In the genomic region with DNA sequence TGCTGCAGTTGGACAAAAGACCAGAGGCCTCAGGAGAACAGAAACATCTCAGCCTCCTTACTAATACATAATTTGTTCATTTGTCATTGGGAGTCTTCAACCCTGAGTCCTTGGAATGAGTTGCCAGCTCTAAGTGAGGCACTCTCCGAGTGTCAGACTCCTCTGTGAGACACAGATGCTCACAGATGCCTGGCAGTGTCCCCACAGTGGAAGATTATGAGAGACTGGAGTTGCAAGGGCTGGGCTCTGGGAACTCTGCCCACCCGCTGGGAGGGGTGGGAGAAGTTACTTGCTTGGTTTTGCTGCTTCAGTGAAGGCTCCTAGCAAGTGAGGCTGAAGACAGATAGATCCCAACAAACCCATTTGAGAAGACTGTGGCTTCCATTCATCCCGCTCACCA, we compare ENCODE assay signal across 10 mouse cellular contexts. TPM values are rescaled to one million over a fixed set of nuclear protein-coding genes. Genes with fewer than 3 reads are reported as not detected.
DNase-seq lines count a peak whose midpoint lies in the region; ATAC-seq and TF ChIP-seq lines count a peak whose summit lies in the region.
"Had no signal": no experiment of that assay in that cellular context is flagged by ENCODE, and none has a peak within 500 bp of the region (broad histone marks: within the 10 kb centered on the region; RNA-seq: fewer than 3 reads in every experiment).

No protein-coding gene starts in this region.

- H3K36me3 ChIP-seq in hindbrain, embryonic 16.5 days (ENCODE audit: control insufficient read depth, insufficient read depth, low read length): no peaks in the 10 kb centered on the region
- no peaks in the 10 kb centered on the region for H3K36me3 ChIP-seq in hindbrain, embryonic 14.5 days (replicated peaks; ENCODE audit: control insufficient read depth, insufficient read depth)
- H3K36me3 ChIP-seq: neural tube, embryonic 12.5 days had no signal

- H3K27ac ChIP-seq in hindbrain, embryonic 16.5 days (ENCODE audit: low read depth, low read length): peak overlapping the region; percentile 14; the same call in 1 of the 2 replicates
- no peak overlapping the region for H3K27ac ChIP-seq in hindbrain, embryonic 14.5 days
- H3K27ac ChIP-seq in gastrocnemius, adult 2 months: no peak overlapping the region
- H3K27ac ChIP-seq: neural tube, embryonic 12.5 days had no signal

- H3K27me3 ChIP-seq in hindbrain, embryonic 16.5 days (replicated peaks; ENCODE audit: control insufficient read depth, insufficient read depth, low read length): no peaks in the 10 kb centered on the region; the same call in 1 of the 2 replicates
- H3K27me3 ChIP-seq in hindbrain, embryonic 14.5 days (ENCODE audit: control insufficient read depth, insufficient read depth, low read length): no peaks in the 10 kb centered on the region

- DNase-seq in hindbrain, embryonic 14.5 days (ENCODE audit: low spot score): no peak
- DNase-seq in urinary bladder, postnatal 25 days (ENCODE audit: low spot score): peak; percentile 38
- no peak for DNase-seq in urinary bladder, postnatal 36 days (ENCODE audit: low spot score in 2 of 2)
- peak; percentile 74 for DNase-seq in gastrocnemius, adult 2 months
- DNase-seq in layer of hippocampus, adult 9-11 months: no peak
- DNase-seq in kidney, adult 9 months: no peak
- DNase-seq: kidney, adult 11 months had no signal

- H3K9ac ChIP-seq in hindbrain, embryonic 16.5 days (ENCODE audit: low read depth, low read length): no peak overlapping the region
- H3K9ac ChIP-seq in hindbrain, embryonic 14.5 days: no peak overlapping the region
- H3K9ac ChIP-seq: neural tube, embryonic 12.5 days had no signal

- no peak for TF ChIP-seq CTCF in gastrocnemius, adult 2 months (IDR thresholded peaks at IDR 0.05)

- H3K4me1 ChIP-seq in hindbrain, embryonic 16.5 days (ENCODE audit: control insufficient read depth, insufficient read depth, low read depth, low read length): peaks cover 37% of the 10 kb centered on the region
- peaks cover 43% of the 10 kb centered on the region for H3K4me1 ChIP-seq in hindbrain, embryonic 14.5 days (replicated peaks; ENCODE audit: control insufficient read depth, insufficient read depth, low read length)

- intact Hi-C loops in gastrocnemius, adult 2 months (cut with DNase I): no loop called here

- H3K4me2 ChIP-seq in hindbrain, embryonic 16.5 days (ENCODE audit: low read length): no peak overlapping the region
- H3K4me2 ChIP-seq in hindbrain, embryonic 14.5 days (replicated peaks): no peak overlapping the region
- H3K4me2 ChIP-seq: neural tube, embryonic 12.5 days had no signal

- no peak overlapping the region for H3K4me3 ChIP-seq in hindbrain, embryonic 16.5 days (ENCODE audit: low read length)
- H3K4me3 ChIP-seq in hindbrain, embryonic 14.5 days (replicated peaks; ENCODE audit: low read length): no peak overlapping the region
- H3K4me3 ChIP-seq in gastrocnemius, adult 2 months: no peak overlapping the region
- H3K4me3 ChIP-seq: neural tube, embryonic 12.5 days had no signal

- ATAC-seq in hindbrain, embryonic 16.5 days: no peak
- no peak for ATAC-seq in hindbrain, embryonic 14.5 days (ENCODE audit: low FRiP score)

- no peaks in the 10 kb centered on the region for H3K9me3 ChIP-seq in hindbrain, embryonic 16.5 days (ENCODE audit: control insufficient read depth, low read length)
- H3K9me3 ChIP-seq in hindbrain, embryonic 14.5 days (ENCODE audit: control insufficient read depth, low read length): no peaks in the 10 kb centered on the region
- H3K9me3 ChIP-seq: neural tube, embryonic 12.5 days had no signal

- 65% methylated on average over 3 of the region's 3 CpGs for WGBS in hindbrain, embryonic 16.5 days
- 59% methylated on average over 3 of the region's 3 CpGs for WGBS in hindbrain, embryonic 14.5 days

RNA-seq across cellular contexts. Expression of a gene that starts 2.4 kb away (rescaled TPM):
- polyA plus RNA-seq in hindbrain, embryonic 16.5 days (2015; fragmentation: Nextera tagmentation; extraction: Ambion mirVana): 8.3 and 10.0 TPM in 2 replicates
- polyA plus RNA-seq in hindbrain, embryonic 14.5 days (2014; fragmentation: Nextera tagmentation; extraction: Ambion mirVana): 8.5 and 10.4 TPM in 2 replicates
- under 1 TPM; 0.13 to 0.31 TPM for total RNA-seq in gastrocnemius, adult 2 months (2021)
- total RNA-seq: MEL had no signal

RNA-seq across cellular contexts. Expression of a gene that starts 19.9 kb away (rescaled TPM):
- polyA plus RNA-seq in hindbrain, embryonic 16.5 days (2015; fragmentation: Nextera tagmentation; extraction: Ambion mirVana): 11.1 and 12.8 TPM in 2 replicates
- 10.7 and 14.0 TPM in 2 replicates for polyA plus RNA-seq in hindbrain, embryonic 14.5 days (2014; fragmentation: Nextera tagmentation; extraction: Ambion mirVana)
- total RNA-seq in gastrocnemius, adult 2 months (2021): under 1 TPM; 0.38 to 0.98 TPM

Comparison
In these comparisons a context has a peak if more than half of its experiments do, and no peak if none do; other contexts are left out.
1. DNase-seq: peak in urinary bladder, postnatal 25 days (single experiment) and gastrocnemius, adult 2 months (single experiment); none in hindbrain, embryonic 14.5 days (single experiment), urinary bladder, postnatal 36 days (0 of 2), layer of hippocampus, adult 9-11 months (single experiment) and kidney, adult 9 months (single experiment).